Mouse (Mus musculus) heart, embryonic 14.5 days (tissue): ENCODE data around the gene Ltn1. TPM values are rescaled to one million over a fixed set of nuclear protein-coding genes. Genes with fewer than 3 reads are reported as not detected.

Source experiments
- ATAC-seq: fragments of 200-750 bp; cut with Nextera tagmentation; 2 replicates; pipeline ENCODE4 v1.8.0; 2017; ENCODE audit warnings: low read depth, moderate TSS enrichment; ENCODE audit not compliant: insufficient number of reproducible peaks, insufficient read depth, low FRiP score
- H3K27ac ChIP-seq, 2 experiments: fragments of 200-500 bp in 1 of 2; fragments of 300-500 bp in 1 of 2; sonication (generic) in 1 of 2; replicated peaks in 1 of 2; 2 replicates each; pipeline ENCODE4 v1.5.1; 2012 to 2014; ENCODE audit warnings: low read depth in 2 of 2, low read length in 2 of 2, control low read depth in 1 of 2, mild to moderate bottlenecking in 1 of 2, mixed read lengths in 1 of 2; ENCODE audit not compliant: control insufficient read depth in 1 of 2, insufficient read depth in 1 of 2
- H3K27me3 ChIP-seq: fragments of 300-500 bp; sonication (generic); 2 replicates; pipeline ENCODE4 v1.6.1; 2014; ENCODE audit warnings: mild to moderate bottlenecking, low read length, control low read depth; ENCODE audit not compliant: control insufficient read depth, insufficient read depth
- H3K36me3 ChIP-seq: fragments of 300-500 bp; sonication (generic); 2 replicates; pipeline ENCODE4 v1.6.1; 2014; ENCODE audit warnings: mild to moderate bottlenecking, control low read depth, low read length, mixed read lengths; ENCODE audit not compliant: control insufficient read depth, insufficient read depth
- H3K4me1 ChIP-seq, 2 experiments: fragments of 200-500 bp in 1 of 2; fragments of 300-500 bp in 1 of 2; sonication (generic) in 1 of 2; 2 replicates each; pipeline ENCODE4 v1.6.1; 2012 to 2014; ENCODE audit warnings: low read length in 2 of 2, control low read depth in 1 of 2, mixed read lengths in 1 of 2; ENCODE audit not compliant: control insufficient read depth in 2 of 2, insufficient read depth in 2 of 2
- H3K4me2 ChIP-seq: fragments of 300-500 bp; sonication (generic); 2 replicates; pipeline ENCODE4 v1.6.1; 2014; ENCODE audit warnings: mild to moderate bottlenecking, low read length
- H3K4me3 ChIP-seq, 2 experiments: fragments of 200-500 bp in 1 of 2; fragments of 300-500 bp in 1 of 2; sonication (generic) in 1 of 2; 2 replicates each; pipeline ENCODE4 v1.5.1; 2012 to 2014; ENCODE audit warnings: low read length in 2 of 2, mild to moderate bottlenecking in 2 of 2, control low read depth in 1 of 2, low read depth in 1 of 2, moderate library complexity in 1 of 2; ENCODE audit not compliant: control insufficient read depth in 1 of 2, insufficient read depth in 1 of 2
- H3K9ac ChIP-seq: fragments of 300-500 bp; sonication (generic); 2 replicates; pipeline ENCODE4 v1.6.1; 2014; ENCODE audit warnings: mild to moderate bottlenecking, low read length
- H3K9me3 ChIP-seq: fragments of 300-500 bp; sonication (generic); 2 replicates; pipeline ENCODE4 v1.6.1; 2016; ENCODE audit warnings: low read length, control low read depth; ENCODE audit not compliant: control insufficient read depth
- WGBS: fragments of 180-500 bp; shearing (Covaris S2); extraction: QIAGEN DNeasy Blood & Tissue Kit; methylation state at CpG from one replicate; pipeline ENCODE4 v1.1.7; 2014; 5-methylcytosine and 5-hydroxymethylcytosine counted together
- polyA plus RNA-seq: library from polyadenylated mRNA; unstranded; fragments of >200 nt; fragmentation: Nextera tagmentation; extraction: Ambion mirVana; gene quantifications from 2 replicates; pipeline ENCODE4 v1.2.1, GENCODE M21; 2014

The Ltn1 gene
- polyA plus RNA-seq, 1 experiment from 2014 or later = 24.6 TPM

- Histone ChIP-seq H3K27ac (no peak overlapping the region), H3K27me3 (no peaks in the 10 kb centered on the region), H3K4me3 (no peak overlapping the region), H3K4me1 (peaks cover 6 to 7% of the 10 kb centered on the region in 2 experiments), H3K9ac (no peak overlapping the region), H3K9me3 (no peaks in the 10 kb centered on the region), H3K4me2 (no peak overlapping the region), H3K36me3 (no peaks in the 10 kb centered on the region)
- ATAC-seq = no peak
Measured at GRCm38 (mm10) chr16:87445110-87445509, 12.7 kb upstream of the Ltn1 start.

GRCm38 (mm10) chr16:87444071-87444470, 11.7 kb upstream of the Ltn1 start:
- no peak for ATAC-seq
- WGBS = 39% methylated on average over 1 of the region's 1 CpGs

GRCm38 (mm10) chr16:87443245-87443644, 10.8 kb upstream of the Ltn1 start:
- no peak overlapping the region for H3K4me3 ChIP-seq
- no peaks in the 10 kb centered on the region for H3K27me3 ChIP-seq
- H3K4me2 ChIP-seq = no peak overlapping the region
- ATAC-seq = no peak
- no peaks in the 10 kb centered on the region for H3K9me3 ChIP-seq
- H3K9ac ChIP-seq = no peak overlapping the region
- H3K4me1 ChIP-seq = peaks cover 6 to 11% of the 10 kb centered on the region in 2 experiments
- no peaks in the 10 kb centered on the region for H3K36me3 ChIP-seq
- H3K27ac ChIP-seq = no peak overlapping the region

More at GRCm38 (mm10) chr16:87444071-87444470, 11.7 kb upstream of the Ltn1 start:
- H3K9ac ChIP-seq = no peak overlapping the region
- H3K27ac ChIP-seq = no peak overlapping the region
- no peaks in the 10 kb centered on the region for H3K36me3 ChIP-seq
- no peaks in the 10 kb centered on the region for H3K9me3 ChIP-seq
- H3K4me2 ChIP-seq = no peak overlapping the region
- H3K4me1 ChIP-seq = peaks cover 6 to 11% of the 10 kb centered on the region in 2 experiments
- no peaks in the 10 kb centered on the region for H3K27me3 ChIP-seq
- no peak overlapping the region for H3K4me3 ChIP-seq

GRCm38 (mm10) chr16:87442291-87442690, 9.9 kb upstream of the Ltn1 start:
- 47% methylated on average over 5 of the region's 5 CpGs for WGBS
- Histone ChIP-seq H3K27ac (no peak overlapping the region), H3K27me3 (no peaks in the 10 kb centered on the region), H3K4me1 (peaks cover 6 to 11% of the 10 kb centered on the region in 2 experiments), H3K36me3 (no peaks in the 10 kb centered on the region), H3K9ac (no peak overlapping the region), H3K4me2 (no peak overlapping the region), H3K9me3 (no peaks in the 10 kb centered on the region), H3K4me3 (no peak overlapping the region)
- ATAC-seq = no peak

GRCm38 (mm10) chr16:87441089-87441488, 8.7 kb upstream of the Ltn1 start:
- 24% methylated on average over 9 of the region's 9 CpGs for WGBS
- Histone ChIP-seq H3K27ac (no peak overlapping the region), H3K27me3 (no peaks in the 10 kb centered on the region), H3K9ac (peak overlapping the region; percentile 91), H3K4me1 (peaks cover 6 to 11% of the 10 kb centered on the region in 2 experiments), H3K4me3 (peak overlapping the region; percentile 85 to 88), H3K4me2 (peak overlapping the region; percentile 70), H3K9me3 (no peaks in the 10 kb centered on the region), H3K36me3 (peaks cover 5% of the 10 kb centered on the region)
- no peak for ATAC-seq

DNA sequence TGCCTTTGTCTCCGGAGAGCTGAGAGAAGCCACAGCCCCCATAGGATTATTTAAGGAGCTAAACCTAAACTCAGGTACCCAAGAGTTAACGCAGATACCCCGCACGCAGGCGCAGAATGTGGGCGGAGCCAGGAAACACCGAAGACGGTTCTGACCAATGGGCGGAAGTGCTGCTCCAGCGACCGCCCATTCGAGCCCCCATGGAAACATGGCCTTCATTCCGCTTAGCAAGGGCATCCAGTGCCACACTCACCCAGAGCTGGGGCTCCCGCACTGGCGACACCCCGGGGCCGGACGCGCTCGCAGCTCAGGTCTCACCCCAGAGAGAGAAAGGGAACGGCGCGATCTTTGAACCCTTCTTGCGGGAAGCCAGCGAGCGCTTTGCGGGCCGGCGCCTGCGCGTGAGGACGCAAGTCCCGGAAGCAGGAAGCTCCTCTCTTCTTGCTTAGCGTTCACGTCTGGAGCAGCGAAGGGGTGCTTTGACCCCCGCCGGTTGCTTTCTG, 7.8 kb upstream of the Ltn1 start, which contains the start of gene Rwdd2b:
Rwdd2b (minus strand) TSS at position 390 of the 503 bp plus-strand sequence.
- Histone ChIP-seq H3K27me3 (no peaks in the 10 kb centered on the region), H3K36me3 (peaks cover 7% of the 10 kb centered on the region), H3K4me1 (peaks cover 6 to 11% of the 10 kb centered on the region in 2 experiments), H3K4me3 (peak within 1 kb of the TSS; percentile 85 to 88), H3K9ac (peak within 1 kb of the TSS; percentile 91), H3K9me3 (no peaks in the 10 kb centered on the region), H3K27ac (peak within 1 kb of the TSS; percentile 89 to 92), H3K4me2 (peak within 1 kb of the TSS; percentile 70)
- ATAC-seq = peak; percentile 93
- under 1% methylated on average over 38 of the region's 38 CpGs for WGBS

GRCm38 (mm10) chr16:87438697-87439096, 6.3 kb upstream of the Ltn1 start:
- Histone ChIP-seq H3K36me3 (peaks cover 13% of the 10 kb centered on the region), H3K9ac (no peak overlapping the region), H3K27ac (no peak overlapping the region), H3K4me2 (no peak overlapping the region), H3K27me3 (no peaks in the 10 kb centered on the region), H3K4me1 (peaks cover 6 to 11% of the 10 kb centered on the region in 2 experiments), H3K4me3 (no peak overlapping the region), H3K9me3 (no peaks in the 10 kb centered on the region)
- 91% methylated on average over 8 of the region's 8 CpGs for WGBS
- no peak for ATAC-seq

- Histone ChIP-seq H3K4me2 (no peak overlapping the region), H3K9ac (no peak overlapping the region), H3K9me3 (no peaks in the 10 kb centered on the region), H3K27ac (no peak overlapping the region), H3K4me3 (no peak overlapping the region), H3K4me1 (peaks cover 6 to 11% of the 10 kb centered on the region in 2 experiments), H3K36me3 (peaks cover 13% of the 10 kb centered on the region), H3K27me3 (no peaks in the 10 kb centered on the region)
- ATAC-seq = no peak
- WGBS = 91% methylated on average over 21 of the region's 21 CpGs
Measured at GRCm38 (mm10) chr16:87437096-87437495, 4.7 kb upstream of the Ltn1 start.
